ENCODE assay signal across 15 mouse cellular contexts in the genomic region with DNA sequence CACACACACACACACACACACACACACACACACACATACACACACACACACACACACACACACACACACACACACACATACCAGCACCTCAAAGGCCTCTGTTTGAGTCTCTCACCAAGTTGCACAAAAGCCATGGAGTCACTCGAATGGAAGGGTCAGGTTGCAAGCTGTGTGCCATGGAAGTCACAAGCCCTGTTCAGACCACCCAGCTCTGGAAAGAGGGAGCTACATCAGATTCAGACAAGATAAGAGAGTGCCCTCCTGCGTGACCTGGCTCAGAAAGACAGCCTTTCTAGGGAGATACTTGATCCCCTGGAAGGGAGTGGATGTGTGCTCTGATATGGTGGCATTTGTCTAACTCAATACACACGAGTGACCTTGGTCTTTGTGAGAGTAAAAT. TPM values are rescaled to one million over a fixed set of nuclear protein-coding genes. Genes with fewer than 3 reads are reported as not detected.
DNase-seq lines count a peak whose midpoint lies in the region; ATAC-seq lines count a peak whose summit lies in the region.
"Had no signal": no experiment of that assay in that cellular context is flagged by ENCODE, and none has a peak within 500 bp of the region (broad histone marks: within the 10 kb centered on the region; RNA-seq: fewer than 3 reads in every experiment).

No protein-coding gene starts in this region.

- no peak for ATAC-seq in heart, embryonic 16.5 days (replicated peaks; ENCODE audit: extremely low read depth, insufficient read depth, low FRiP score)
- no peak for ATAC-seq in lung, embryonic 16.5 days (ENCODE audit: low read depth)
- no peak for ATAC-seq in embryonic facial prominence, embryonic 15.5 days (ENCODE audit: insufficient number of reproducible peaks, low FRiP score, low TSS enrichment, low read depth)
- ATAC-seq in stomach, embryonic 15.5 days (ENCODE audit: insufficient read depth, low FRiP score, low read depth) = no peak

- no peak for DNase-seq in heart, postnatal 4 days
- no peak for DNase-seq in lung, adult 18-20 months
- no peak for DNase-seq in cerebellum, postnatal 36 days
- DNase-seq: cerebellum, adult 9-11 months; gastrocnemius, adult 2 months; right cerebral cortex, postnatal 14 days had no signal

- no peaks in the 10 kb centered on the region for H3K9me3 ChIP-seq in heart, embryonic 16.5 days (replicated peaks; ENCODE audit: control insufficient read depth, low read length)
- H3K9me3 ChIP-seq in lung, embryonic 16.5 days (ENCODE audit: control insufficient read depth, low read length) = no peaks in the 10 kb centered on the region
- H3K9me3 ChIP-seq in embryonic facial prominence, embryonic 15.5 days (replicated peaks) = no peaks in the 10 kb centered on the region
- H3K9me3 ChIP-seq in stomach, embryonic 15.5 days = no peaks in the 10 kb centered on the region
- H3K9me3 ChIP-seq: forebrain, embryonic 12.5 days; hindbrain, embryonic 15.5 days; liver, embryonic 15.5 days; midbrain, embryonic 12.5 days had no signal

- H3K9ac ChIP-seq in heart, embryonic 16.5 days (ENCODE audit: low read length) = no peak overlapping the region
- peak overlapping the region; percentile 23; the same call in 1 of the 2 replicates for H3K9ac ChIP-seq in lung, embryonic 16.5 days (ENCODE audit: low read length)
- no peak overlapping the region for H3K9ac ChIP-seq in embryonic facial prominence, embryonic 15.5 days
- H3K9ac ChIP-seq in stomach, embryonic 15.5 days = no peak overlapping the region
- H3K9ac ChIP-seq: forebrain, embryonic 12.5 days; hindbrain, embryonic 15.5 days; liver, embryonic 15.5 days; midbrain, embryonic 12.5 days had no signal

- peaks cover 23% of the 10 kb centered on the region for H3K4me1 ChIP-seq in heart, embryonic 16.5 days (ENCODE audit: control insufficient read depth, insufficient read depth, low read length)
- peaks cover 8% of the 10 kb centered on the region for H3K4me1 ChIP-seq in lung, embryonic 16.5 days (replicated peaks; ENCODE audit: control insufficient read depth, insufficient read depth, low read length)
- H3K4me1 ChIP-seq in embryonic facial prominence, embryonic 15.5 days = peaks cover 57% of the 10 kb centered on the region
- H3K4me1 ChIP-seq in stomach, embryonic 15.5 days = no peaks in the 10 kb centered on the region; the same call in 1 of the 2 replicates
- H3K4me1 ChIP-seq: liver, embryonic 15.5 days had no signal

- no peak overlapping the region for H3K27ac ChIP-seq in heart, embryonic 16.5 days (ENCODE audit: low read length)
- H3K27ac ChIP-seq in lung, embryonic 16.5 days (ENCODE audit: low read length) = no peak overlapping the region
- H3K27ac ChIP-seq in embryonic facial prominence, embryonic 15.5 days (replicated peaks) = no peak overlapping the region
- H3K27ac ChIP-seq in stomach, embryonic 15.5 days = no peak overlapping the region
- H3K27ac ChIP-seq: forebrain, embryonic 12.5 days; gastrocnemius, adult 2 months; hindbrain, embryonic 15.5 days; liver, embryonic 15.5 days; midbrain, embryonic 12.5 days had no signal

- H3K36me3 ChIP-seq in heart, embryonic 16.5 days (ENCODE audit: control insufficient read depth, insufficient read depth) = no peaks in the 10 kb centered on the region
- H3K36me3 ChIP-seq in lung, embryonic 16.5 days (ENCODE audit: control insufficient read depth, insufficient read depth, low read length) = no peaks in the 10 kb centered on the region
- no peaks in the 10 kb centered on the region for H3K36me3 ChIP-seq in embryonic facial prominence, embryonic 15.5 days
- H3K36me3 ChIP-seq in stomach, embryonic 15.5 days = no peaks in the 10 kb centered on the region
- H3K36me3 ChIP-seq: forebrain, embryonic 12.5 days; hindbrain, embryonic 15.5 days; liver, embryonic 15.5 days; midbrain, embryonic 12.5 days had no signal

- H3K27me3 ChIP-seq in heart, embryonic 16.5 days (ENCODE audit: control insufficient read depth, insufficient read depth, low read length) = no peaks in the 10 kb centered on the region; the same call in 1 of the 2 replicates
- no peaks in the 10 kb centered on the region for H3K27me3 ChIP-seq in lung, embryonic 16.5 days (ENCODE audit: control insufficient read depth, insufficient read depth, low read depth, low read length)
- H3K27me3 ChIP-seq in embryonic facial prominence, embryonic 15.5 days = no peaks in the 10 kb centered on the region
- no peaks in the 10 kb centered on the region for H3K27me3 ChIP-seq in stomach, embryonic 15.5 days (replicated peaks)
- H3K27me3 ChIP-seq: hindbrain, embryonic 15.5 days; midbrain, embryonic 12.5 days had no signal

- peak overlapping the region; percentile 16; the same call in 1 of the 2 replicates for H3K4me2 ChIP-seq in heart, embryonic 16.5 days (ENCODE audit: low read depth, low read length)
- peak overlapping the region; percentile 35 for H3K4me2 ChIP-seq in lung, embryonic 16.5 days (ENCODE audit: low read depth, low read length)
- peak overlapping the region; percentile 52 for H3K4me2 ChIP-seq in embryonic facial prominence, embryonic 15.5 days (replicated peaks)
- H3K4me2 ChIP-seq in stomach, embryonic 15.5 days = peak overlapping the region; percentile 46
- H3K4me2 ChIP-seq: forebrain, embryonic 12.5 days; hindbrain, embryonic 15.5 days; liver, embryonic 15.5 days; midbrain, embryonic 12.5 days had no signal

- WGBS in heart, embryonic 16.5 days = 55% methylated on average over 3 of the region's 3 CpGs
- 37% methylated on average over 3 of the region's 3 CpGs for WGBS in lung, embryonic 16.5 days
- 41% methylated on average over 3 of the region's 3 CpGs for WGBS in embryonic facial prominence, embryonic 15.5 days
- 38% methylated on average over 3 of the region's 3 CpGs for WGBS in stomach, embryonic 15.5 days

- no peak overlapping the region for H3K4me3 ChIP-seq in heart, embryonic 16.5 days (ENCODE audit: low read length)
- H3K4me3 ChIP-seq in lung, embryonic 16.5 days (ENCODE audit: low read length) = peak overlapping the region; percentile 63
- peak overlapping the region; percentile 16; the same call in 1 of the 2 replicates for H3K4me3 ChIP-seq in embryonic facial prominence, embryonic 15.5 days (replicated peaks)
- H3K4me3 ChIP-seq in stomach, embryonic 15.5 days (replicated peaks) = 0 out of 2 replicates have a peak overlapping the region, but pooled peaks have one; percentile 13
- H3K4me3 ChIP-seq: forebrain, embryonic 12.5 days; gastrocnemius, adult 2 months; hindbrain, embryonic 15.5 days; liver, embryonic 15.5 days; midbrain, embryonic 12.5 days had no signal

RNA-seq across cellular contexts. Expression of a gene that starts 2.9 kb away (rescaled TPM):
- polyA plus RNA-seq in heart, embryonic 16.5 days (2015; fragmentation: Nextera tagmentation; extraction: Ambion mirVana) = 2.4 and 5.4 TPM in 2 replicates
- 1 to 10 TPM; 5.1 to 5.9 TPM for total RNA-seq in heart, postnatal 4 days (2021)
- 31.9 and 33.6 TPM in 2 replicates for polyA plus RNA-seq in lung, embryonic 16.5 days (2015; fragmentation: Nextera tagmentation; extraction: Ambion mirVana)
- 13.9 and 14.1 TPM in 2 replicates for polyA plus RNA-seq in embryonic facial prominence, embryonic 15.5 days (2015; fragmentation: Nextera tagmentation; extraction: Ambion mirVana)
- 10.7 and 11.1 TPM in 2 replicates for polyA plus RNA-seq in stomach, embryonic 15.5 days (2015; fragmentation: Nextera tagmentation; extraction: Ambion mirVana)
- total RNA-seq: neutrophil, adult 5-6 weeks had no signal
